Mouse (Mus musculus): ENCODE results near the gene Mindy4b-ps.
"Not testable (repeated sequence)": the region's sequence is repeated elsewhere in the genome, so short reads cannot be mapped to it uniquely, and the experiment has no call there.

Mindy4b-ps gene

GRCm38 (mm10) chr3:58822211-58822610, at the start of gene Mindy4b-ps:
TSS of gene Mindy4b-ps (minus strand) at chr3:58822311.
- DNase-seq (ENCODE audit: low read depth, low spot score): no peak

GRCm38 (mm10) chr3:58871882-58872281, 49.8 kb upstream of the Mindy4b-ps start:
- DNase-seq (ENCODE audit: low read depth, low spot score): not testable (repeated sequence)

GRCm38 (mm10) chr3:58865690-58866089, 43.6 kb upstream of the Mindy4b-ps start:
- DNase-seq (ENCODE audit: low read depth, low spot score): peak; percentile 84

- no peak for DNase-seq (ENCODE audit: low read depth, low spot score)
Observed at GRCm38 (mm10) chr3:58862976-58863375, 40.9 kb upstream of the Mindy4b-ps start.

- DNase-seq (ENCODE audit: low read depth, low spot score): peak; percentile 61
Observed at GRCm38 (mm10) chr3:58843415-58843814, 21.3 kb upstream of the Mindy4b-ps start.

- peak; percentile 87 for DNase-seq (ENCODE audit: low read depth, low spot score)
Observed at GRCm38 (mm10) chr3:58833442-58834160, 11.5 kb upstream of the Mindy4b-ps start.

- DNase-seq (ENCODE audit: low read depth, low spot score): peak; percentile 31
Observed at GRCm38 (mm10) chr3:58832888-58833287, 10.8 kb upstream of the Mindy4b-ps start.

- no peak for DNase-seq (ENCODE audit: low read depth, low spot score)
Observed at GRCm38 (mm10) chr3:58831586-58831985, 9.5 kb upstream of the Mindy4b-ps start.

- DNase-seq (ENCODE audit: low read depth, low spot score): no peak
Observed at GRCm38 (mm10) chr3:58829926-58830325, 7.8 kb upstream of the Mindy4b-ps start.

GRCm38 (mm10) chr3:58828366-58829153, 6.4 kb upstream of the Mindy4b-ps start:
- DNase-seq (ENCODE audit: low read depth, low spot score): peak; percentile 20

- DNase-seq (ENCODE audit: low read depth, low spot score): no peak
Observed at GRCm38 (mm10) chr3:58826266-58826665, 4.2 kb upstream of the Mindy4b-ps start.

GRCm38 (mm10) chr3:58817337-58817736, 4.8 kb downstream of the Mindy4b-ps start:
- no peak for DNase-seq (ENCODE audit: low read depth, low spot score)

- no peak for DNase-seq (ENCODE audit: low read depth, low spot score)
Observed at GRCm38 (mm10) chr3:58814191-58814590, 7.9 kb downstream of the Mindy4b-ps start.

GRCm38 (mm10) chr3:58810353-58810752, 11.8 kb downstream of the Mindy4b-ps start:
- DNase-seq (ENCODE audit: low read depth, low spot score): peak; percentile 93

GRCm38 (mm10) chr3:58809111-58809915, 12.8 kb downstream of the Mindy4b-ps start:
- DNase-seq (ENCODE audit: low read depth, low spot score): no peak

- peak; percentile 31 for DNase-seq (ENCODE audit: low read depth, low spot score)
Observed at GRCm38 (mm10) chr3:58808636-58809035, 13.5 kb downstream of the Mindy4b-ps start.

GRCm38 (mm10) chr3:58804745-58805144, 17.4 kb downstream of the Mindy4b-ps start:
- no peak for DNase-seq (ENCODE audit: low read depth, low spot score)

GRCm38 (mm10) chr3:58798676-58799075, 23.4 kb downstream of the Mindy4b-ps start:
- DNase-seq (ENCODE audit: low read depth, low spot score): no peak

- peak; percentile 45 for DNase-seq (ENCODE audit: low read depth, low spot score)
Observed at GRCm38 (mm10) chr3:58798245-58798644, 23.9 kb downstream of the Mindy4b-ps start.

GRCm38 (mm10) chr3:58789473-58789872, 32.6 kb downstream of the Mindy4b-ps start:
- peak; percentile 76 for DNase-seq (ENCODE audit: low read depth, low spot score)

- DNase-seq (ENCODE audit: low read depth, low spot score): no peak
Observed at GRCm38 (mm10) chr3:58789033-58789432, 33.1 kb downstream of the Mindy4b-ps start.

- DNase-seq (ENCODE audit: low read depth, low spot score): no peak
Observed at GRCm38 (mm10) chr3:58786470-58786869, 35.6 kb downstream of the Mindy4b-ps start.
